Mouse (Mus musculus): Measurements from ENCODE around the gene Hectd3. TPM values are rescaled to one million over a fixed set of nuclear protein-coding genes. Genes with fewer than 3 reads are reported as not detected.

Hectd3 gene
- polyA plus RNA-seq, 2 experiments from 2014 or later: 8.8 to 8.9 TPM

- no peak for ATAC-seq
Observed at GRCm38 (mm10) chr4:117018327-117018726, 23.2 kb downstream of the Hectd3 start.

GRCm38 (mm10) chr4:117019206-117020134 lies 24.4 kb downstream of the Hectd3 start, which contains the start of gene Eif2b3:
Gene Eif2b3, plus strand, starts transcription at chr4:117019402.
- ATAC-seq: peak; percentile 98

- ATAC-seq: no peak
Observed at GRCm38 (mm10) chr4:117023469-117023868, 28.4 kb downstream of the Hectd3 start.

DNA sequence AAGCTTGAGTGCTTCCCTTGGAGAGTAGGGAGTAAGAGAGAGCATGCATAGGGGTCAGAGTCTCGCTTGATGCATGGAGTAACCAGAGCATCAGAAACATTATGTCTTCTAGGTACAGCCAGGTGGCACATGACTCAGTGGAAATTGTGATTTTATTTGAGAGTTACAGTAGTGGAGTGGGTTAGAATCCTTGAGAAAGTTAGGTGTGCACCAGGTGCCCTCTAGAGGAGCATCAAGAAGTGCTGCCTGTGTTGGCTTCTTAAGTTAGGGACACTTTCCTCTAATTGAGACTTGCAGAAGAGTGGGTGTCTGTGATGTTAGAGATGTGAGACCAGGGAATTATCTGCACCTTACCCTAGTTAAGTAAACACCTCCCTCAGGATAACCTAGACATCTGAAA lies 36.0 kb downstream of the Hectd3 start:
- peak; percentile 34 for ATAC-seq

DNA sequence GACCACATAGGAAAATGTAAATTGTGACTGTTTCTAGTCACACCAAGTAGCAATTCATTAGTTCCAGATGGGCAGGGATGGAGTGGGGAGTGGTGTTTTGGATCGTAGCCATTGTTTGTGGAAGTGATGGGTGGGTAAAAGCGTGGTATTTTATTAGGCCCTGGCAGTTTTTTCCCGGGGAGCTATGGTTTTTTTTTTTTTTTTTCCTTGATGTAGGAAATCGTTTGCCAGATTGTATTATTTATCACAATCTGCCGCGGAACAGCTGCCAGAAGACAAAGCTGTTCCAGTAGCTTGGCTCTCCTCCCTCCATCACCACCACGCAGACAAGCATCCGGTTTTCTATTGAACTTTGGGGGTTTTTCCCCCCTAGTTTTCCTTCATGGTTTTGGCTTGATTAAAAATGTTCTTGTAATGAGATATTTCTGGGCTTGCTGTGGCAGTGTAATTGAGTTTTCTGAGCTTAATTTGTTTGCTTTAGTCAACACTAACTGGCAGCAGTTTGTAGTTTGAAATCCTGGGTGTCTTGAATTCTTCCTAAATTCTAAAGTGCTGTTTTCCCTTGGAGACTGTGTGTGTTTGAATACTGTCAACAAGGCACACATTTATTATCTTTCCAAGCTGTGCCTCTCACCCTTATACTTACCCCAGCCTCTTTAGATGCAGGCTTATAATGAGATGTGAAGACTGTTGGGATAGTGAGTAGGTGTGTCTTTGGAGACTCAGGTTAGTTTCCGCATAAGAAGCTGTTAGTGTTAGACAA lies 45.0 kb downstream of the Hectd3 start:
- ATAC-seq: no peak

- no peak for ATAC-seq
Observed at GRCm38 (mm10) chr4:117040791-117041190, 45.7 kb downstream of the Hectd3 start.

DNA sequence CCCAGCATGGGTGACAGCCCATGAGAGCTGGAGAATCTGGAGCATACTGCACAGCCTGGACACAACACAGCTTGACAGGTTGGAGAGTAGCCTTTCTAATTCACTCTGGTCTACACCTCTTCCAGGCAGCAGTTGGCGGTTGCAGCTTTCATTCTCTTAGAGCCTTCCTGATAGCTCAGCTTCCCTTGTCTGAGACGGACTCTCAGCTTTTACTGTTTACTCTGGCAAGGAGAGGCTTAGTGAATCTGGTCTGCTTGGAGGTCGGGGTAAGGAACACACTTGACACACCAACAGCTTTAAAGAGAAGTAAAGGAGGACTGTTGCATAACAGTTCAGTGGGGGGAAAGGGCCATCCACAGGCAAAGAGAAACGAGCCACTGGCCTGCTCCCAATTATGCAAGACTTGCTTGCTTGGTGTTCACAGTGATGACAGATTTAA lies 46.2 kb downstream of the Hectd3 start:
- ATAC-seq: no peak

DNA sequence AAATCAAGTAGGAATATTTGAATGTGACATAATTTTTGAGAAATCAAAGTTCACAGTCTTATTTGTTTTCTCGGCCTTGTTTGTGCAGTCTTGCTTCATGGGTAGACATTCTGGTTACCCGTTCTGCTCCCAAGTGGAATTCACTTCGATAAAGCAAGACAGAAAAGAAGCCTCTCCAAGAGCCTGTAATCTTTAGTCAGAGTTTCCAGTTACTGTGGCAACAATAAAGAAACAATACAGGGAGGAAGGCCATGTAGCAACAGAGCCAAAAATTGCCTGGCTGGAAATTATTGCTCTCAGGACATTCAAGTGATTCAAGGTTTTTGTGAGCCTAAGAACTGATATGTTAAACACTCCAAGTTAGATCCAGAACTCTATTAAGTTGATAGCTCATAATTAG lies 53.7 kb downstream of the Hectd3 start:
- ATAC-seq: no peak

GRCm38 (mm10) chr4:117049485-117049884 lies 54.4 kb downstream of the Hectd3 start:
- no peak for ATAC-seq

DNA sequence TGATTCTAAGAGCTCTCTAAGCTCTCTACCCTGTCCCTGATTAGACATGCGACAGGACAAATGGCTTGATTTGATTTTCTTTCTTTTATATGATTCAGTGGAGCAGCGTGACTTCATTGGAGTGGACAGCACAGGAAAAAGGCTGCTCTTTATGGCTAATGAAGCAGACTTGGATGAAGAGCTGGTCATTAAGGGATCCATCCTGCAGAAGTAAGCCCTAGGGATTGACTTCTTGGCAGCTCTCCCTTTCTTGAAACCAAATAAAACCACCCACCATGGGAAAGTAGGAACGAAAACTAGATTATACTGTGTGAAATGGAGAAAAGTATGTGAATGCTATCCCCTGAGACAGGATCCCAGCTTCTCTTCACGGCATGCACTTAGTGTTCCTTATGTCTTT lies 57.5 kb downstream of the Hectd3 start:
- no peak for ATAC-seq

GRCm38 (mm10) chr4:117053956-117054355 lies 58.8 kb downstream of the Hectd3 start:
- no peak for ATAC-seq

Other genes with a start within 250 kb of the Hectd3 start
- 10 to 100 TPM; 30.7 to 43.6 TPM for gene Toe1, start 187.7 kb upstream of the Hectd3 start, polyA plus RNA-seq (2017; shearing (Covaris generic))
- gene Mutyh, start 187.6 kb upstream of the Hectd3 start, polyA plus RNA-seq (2017; shearing (Covaris generic)): 10 to 100 TPM; 13.9 to 17.5 TPM
- under 1 TPM in 1 of 2 experiments, not detected in 1; 0.52 TPM for gene Hpdl, start 173.6 kb upstream of the Hectd3 start, polyA plus RNA-seq (2017; shearing (Covaris generic))
- not detected for gene Zswim5, start 117.9 kb upstream of the Hectd3 start, polyA plus RNA-seq (2017; shearing (Covaris generic))
- gene Urod, start 904 bp upstream of the Hectd3 start, polyA plus RNA-seq (2017; shearing (Covaris generic)): 10 to 100 TPM; 74.1 to 89.7 TPM
- 10 to 100 TPM; 33.7 to 39.2 TPM for gene Eif2b3, start 24.1 kb downstream of the Hectd3 start, polyA plus RNA-seq (2017; shearing (Covaris generic))
- gene Ptch2, start 100.8 kb downstream of the Hectd3 start, polyA plus RNA-seq (2017; shearing (Covaris generic)): under 1 TPM in 1 of 2 experiments, not detected in 1; 0.76 TPM
- 10 to 100 TPM; 18.5 to 19.2 TPM for gene Btbd19, start 130.4 kb downstream of the Hectd3 start, polyA plus RNA-seq (2017; shearing (Covaris generic))
- gene Tctex1d4, start 131.5 kb downstream of the Hectd3 start, polyA plus RNA-seq (2017; shearing (Covaris generic)): 1 to 10 TPM; 3.2 to 6.2 TPM
- 10 to 100 TPM; 12.2 to 13.2 TPM for gene Plk3, start 138.6 kb downstream of the Hectd3 start, polyA plus RNA-seq (2017; shearing (Covaris generic))
- gene Rps8, start 160.9 kb downstream of the Hectd3 start, polyA plus RNA-seq (2017; shearing (Covaris generic)): 100 to 1,000 TPM; 663 to 923 TPM
- gene Kif2c, start 187.3 kb downstream of the Hectd3 start, polyA plus RNA-seq (2017; shearing (Covaris generic)): 1 to 10 TPM; 2.8 to 8.7 TPM

Data from CD4-positive, CD25-positive, alpha-beta regulatory T cell, adult 4 months (primary cell).